Mouse (Mus musculus) midbrain, embryonic 13.5 days (tissue): ENCODE measurements around the gene Tgfbr3l. TPM values are rescaled to one million over a fixed set of nuclear protein-coding genes. Genes with fewer than 3 reads are reported as not detected.
A peak's percentile ranks its signal among the peaks of the same experiment; 100 is the strongest.
"Not testable (repeated sequence)": the region's sequence is repeated elsewhere in the genome, so short reads cannot be mapped to it uniquely, and the experiment has no call there.

Experiments
- ATAC-seq: fragments of 200-750 bp; cut with Nextera tagmentation; 2 replicates; pipeline ENCODE4 v1.8.0; 2017; ENCODE audit warnings: mild to moderate bottlenecking, moderate TSS enrichment, moderate library complexity
- H3K27ac ChIP-seq: fragments of 300-500 bp; sonication (generic); 2 replicates; pipeline ENCODE4 v1.5.1; 2015; ENCODE audit warnings: inconsistent platforms, mild to moderate bottlenecking, moderate library complexity
- H3K27me3 ChIP-seq: fragments of 300-500 bp; sonication (generic); 2 replicates; pipeline ENCODE4 v1.6.1; 2015; ENCODE audit warnings: mild to moderate bottlenecking, inconsistent platforms
- H3K36me3 ChIP-seq: fragments of 300-500 bp; sonication (generic); 2 replicates; pipeline ENCODE4 v1.6.1; 2015; ENCODE audit warnings: mild to moderate bottlenecking, inconsistent platforms
- H3K4me1 ChIP-seq: fragments of 300-500 bp; sonication (generic); replicated peaks from 2 replicates; pipeline ENCODE4 v1.6.1; 2015; ENCODE audit warnings: inconsistent platforms
- H3K4me2 ChIP-seq: fragments of 300-500 bp; sonication (generic); replicated peaks from 2 replicates; pipeline ENCODE4 v1.6.1; 2015; ENCODE audit warnings: moderate library complexity, mild to moderate bottlenecking, inconsistent platforms
- H3K4me3 ChIP-seq: fragments of 300-500 bp; sonication (generic); replicated peaks from 2 replicates; pipeline ENCODE4 v1.5.1; 2015; ENCODE audit warnings: mild to moderate bottlenecking, inconsistent platforms
- H3K9ac ChIP-seq: fragments of 300-500 bp; sonication (generic); replicated peaks from 2 replicates; pipeline ENCODE4 v1.6.1; 2015; ENCODE audit warnings: mild to moderate bottlenecking, inconsistent platforms
- H3K9me3 ChIP-seq: fragments of 300-500 bp; sonication (generic); 2 replicates; pipeline ENCODE4 v1.6.1; 2016; ENCODE audit warnings: mild to moderate bottlenecking, inconsistent platforms
- WGBS: fragments of 180-500 bp; shearing (Covaris S2); methylation state at CpG from one replicate; pipeline ENCODE4 v1.1.7; 2015; 5-methylcytosine and 5-hydroxymethylcytosine counted together
- polyA plus RNA-seq: library from polyadenylated mRNA; unstranded; fragments of >200 nt; fragmentation: Nextera tagmentation; extraction: Ambion mirVana; gene quantifications from 2 replicates; pipeline ENCODE4 v1.2.1, GENCODE M21; 2015

Tgfbr3l gene
- polyA plus RNA-seq, 1 experiment from 2014 or later, result 8.5 TPM

- H3K9me3 ChIP-seq, result no peaks in the 10 kb centered on the region
- H3K4me1 ChIP-seq, result peaks cover 37% of the 10 kb centered on the region
- H3K4me2 ChIP-seq, result peak overlapping the region; percentile 77
- peak overlapping the region; percentile 95 for H3K27ac ChIP-seq
- 16% methylated on average over 19 of the region's 19 CpGs for WGBS
- H3K27me3 ChIP-seq, result no peaks in the 10 kb centered on the region
- peaks cover 31% of the 10 kb centered on the region for H3K36me3 ChIP-seq
- no peak for ATAC-seq
- H3K4me3 ChIP-seq, result peak overlapping the region; percentile 85
- H3K9ac ChIP-seq, result peak overlapping the region; percentile 80
Observed at GRCm38 (mm10) chr8:4239193-4239890, 8.7 kb upstream of the Tgfbr3l start.

GRCm38 (mm10) chr8:4245061-4245460, 3.0 kb upstream of the Tgfbr3l start:
- Histone ChIP-seq H3K4me3 (no peak overlapping the region), H3K9ac (no peak overlapping the region), H3K4me2 (no peak overlapping the region), H3K9me3 (no peaks in the 10 kb centered on the region), H3K27me3 (peaks cover 15% of the 10 kb centered on the region; the same call in 1 of the 2 replicates), H3K4me1 (peaks cover 25% of the 10 kb centered on the region), H3K36me3 (peaks cover 85% of the 10 kb centered on the region), H3K27ac (no peak overlapping the region)
- 97% methylated on average over 5 of the region's 5 CpGs for WGBS
- ATAC-seq, result no peak

GRCm38 (mm10) chr8:4245737-4246136, 2.3 kb upstream of the Tgfbr3l start:
- WGBS, result 82% methylated on average over 13 of the region's 13 CpGs
- no peak overlapping the region for H3K4me2 ChIP-seq
- H3K4me3 ChIP-seq, result no peak overlapping the region
- no peak overlapping the region for H3K9ac ChIP-seq
- H3K36me3 ChIP-seq, result peaks cover 87% of the 10 kb centered on the region
- peaks cover 24% of the 10 kb centered on the region for H3K4me1 ChIP-seq
- no peak for ATAC-seq
- H3K27ac ChIP-seq, result no peak overlapping the region
- peaks cover 15% of the 10 kb centered on the region; the same call in 1 of the 2 replicates for H3K27me3 ChIP-seq
- no peaks in the 10 kb centered on the region for H3K9me3 ChIP-seq

GRCm38 (mm10) chr8:4247241-4247640, 773 bp upstream of the Tgfbr3l start:
- WGBS, result 95% methylated on average over 8 of the region's 8 CpGs
- Histone ChIP-seq H3K9ac (no peak overlapping the region), H3K27me3 (peaks cover 15% of the 10 kb centered on the region; the same call in 1 of the 2 replicates), H3K4me2 (no peak overlapping the region), H3K4me3 (no peak overlapping the region), H3K36me3 (peaks cover 77% of the 10 kb centered on the region), H3K9me3 (no peaks in the 10 kb centered on the region), H3K4me1 (peaks cover 15% of the 10 kb centered on the region), H3K27ac (no peak overlapping the region)
- no peak for ATAC-seq

GRCm38 (mm10) chr8:4249213-4249612, 1.2 kb downstream of the Tgfbr3l start:
- H3K27ac ChIP-seq, result no peak overlapping the region
- peaks cover 15% of the 10 kb centered on the region; the same call in 1 of the 2 replicates for H3K27me3 ChIP-seq
- no peaks in the 10 kb centered on the region for H3K9me3 ChIP-seq
- peaks cover 57% of the 10 kb centered on the region for H3K36me3 ChIP-seq
- ATAC-seq, result no peak
- no peak overlapping the region for H3K4me2 ChIP-seq
- WGBS, result 20% methylated on average over 29 of the region's 29 CpGs
- H3K4me1 ChIP-seq, result peaks cover 29% of the 10 kb centered on the region
- no peak overlapping the region for H3K4me3 ChIP-seq
- peak overlapping the region; percentile 41 for H3K9ac ChIP-seq

- no peak overlapping the region for H3K4me2 ChIP-seq
- peak; percentile 12 for ATAC-seq
- H3K4me3 ChIP-seq, result no peak overlapping the region
- H3K9ac ChIP-seq, result no peak overlapping the region
- peaks cover 15% of the 10 kb centered on the region; the same call in 1 of the 2 replicates for H3K27me3 ChIP-seq
- peaks cover 57% of the 10 kb centered on the region for H3K36me3 ChIP-seq
- H3K9me3 ChIP-seq, result no peaks in the 10 kb centered on the region
- WGBS, result 36% methylated on average over 26 of the region's 26 CpGs
- H3K27ac ChIP-seq, result no peak overlapping the region
- H3K4me1 ChIP-seq, result peaks cover 32% of the 10 kb centered on the region
Observed at GRCm38 (mm10) chr8:4250306-4250970, 2.4 kb downstream of the Tgfbr3l start.

GRCm38 (mm10) chr8:4252116-4252760, 4.2 kb downstream of the Tgfbr3l start:
- peaks cover 15% of the 10 kb centered on the region; the same call in 1 of the 2 replicates for H3K27me3 ChIP-seq
- H3K9me3 ChIP-seq, result no peaks in the 10 kb centered on the region
- 45% methylated on average over 8 of the region's 8 CpGs for WGBS
- peak overlapping the region; percentile 91 for H3K9ac ChIP-seq
- peaks cover 57% of the 10 kb centered on the region for H3K36me3 ChIP-seq
- peak overlapping the region; percentile 71 for H3K4me2 ChIP-seq
- peak overlapping the region; percentile 92 for H3K27ac ChIP-seq
- peaks cover 45% of the 10 kb centered on the region for H3K4me1 ChIP-seq
- ATAC-seq, result peak; percentile 0; the same call in 1 of the 2 replicates
- peak overlapping the region; percentile 92 for H3K4me3 ChIP-seq

GRCm38 (mm10) chr8:4252934-4253841, 5.2 kb downstream of the Tgfbr3l start, which contains the start of gene Snapc2:
Snapc2 (plus strand) TSS chr8:4253080.
- H3K36me3 ChIP-seq, result peaks cover 52% of the 10 kb centered on the region
- H3K4me3 ChIP-seq, result peak within 1 kb of the TSS; percentile 92
- peaks cover 55% of the 10 kb centered on the region for H3K4me1 ChIP-seq
- no peaks in the 10 kb centered on the region for H3K9me3 ChIP-seq
- ATAC-seq, result peak; percentile 86
- peaks cover 12% of the 10 kb centered on the region; the same call in 1 of the 2 replicates for H3K27me3 ChIP-seq
- peak within 1 kb of the TSS; percentile 92 for H3K27ac ChIP-seq
- H3K4me2 ChIP-seq, result peak within 1 kb of the TSS; percentile 71
- WGBS, result 1% methylated on average over 69 of the region's 69 CpGs
- H3K9ac ChIP-seq, result peak within 1 kb of the TSS; percentile 91

GRCm38 (mm10) chr8:4254001-4254400, 6.0 kb downstream of the Tgfbr3l start:
- peak overlapping the region; percentile 92 for H3K4me3 ChIP-seq
- H3K36me3 ChIP-seq, result peaks cover 48% of the 10 kb centered on the region
- 58% methylated on average over 6 of the region's 6 CpGs for WGBS
- peak overlapping the region; percentile 71 for H3K4me2 ChIP-seq
- peaks cover 54% of the 10 kb centered on the region for H3K4me1 ChIP-seq
- H3K27ac ChIP-seq, result peak overlapping the region; percentile 92; the same call in 1 of the 2 replicates
- peak overlapping the region; percentile 24; the same call in 1 of the 2 replicates for H3K9ac ChIP-seq
- no peak for ATAC-seq
- H3K27me3 ChIP-seq, result 0 out of 2 replicates have a peak, but pooled peaks cover 6% of the 10 kb centered on the region
- no peaks in the 10 kb centered on the region for H3K9me3 ChIP-seq

GRCm38 (mm10) chr8:4255471-4255870, 7.5 kb downstream of the Tgfbr3l start:
- peaks cover 55% of the 10 kb centered on the region for H3K4me1 ChIP-seq
- H3K4me3 ChIP-seq, ATAC-seq, H3K9ac ChIP-seq, H3K4me2 ChIP-seq, H3K9me3 ChIP-seq, H3K27ac ChIP-seq, H3K27me3 ChIP-seq: not testable (repeated sequence)
- peaks cover 42% of the 10 kb centered on the region for H3K36me3 ChIP-seq
- 86% methylated on average over 7 of the region's 7 CpGs for WGBS

GRCm38 (mm10) chr8:4256911-4257310, 8.9 kb downstream of the Tgfbr3l start:
- Histone ChIP-seq H3K9me3 (no peaks in the 10 kb centered on the region), H3K27me3 (no peaks in the 10 kb centered on the region), H3K27ac (peak overlapping the region; percentile 98), H3K4me2 (peak overlapping the region; percentile 77), H3K4me1 (peaks cover 52% of the 10 kb centered on the region), H3K36me3 (peaks cover 53% of the 10 kb centered on the region), H3K4me3 (peak overlapping the region; percentile 95), H3K9ac (peak overlapping the region; percentile 95)
- ATAC-seq, result no peak
- WGBS, result 70% methylated on average over 4 of the region's 4 CpGs
